Mouse (Mus musculus) liver, embryonic 16.5 days (tissue): Measurements from ENCODE around the gene Nars2. TPM values are rescaled to one million over a fixed set of nuclear protein-coding genes. Genes with fewer than 3 reads are reported as not detected.

Experiments used
- ATAC-seq: fragments of 200-750 bp; cut with Nextera tagmentation; 2 replicates; pipeline ENCODE4 v1.8.0; 2017; ENCODE audit warnings: low read depth, mild to moderate bottlenecking, moderate number of reproducible peaks, moderate library complexity
- H3K27ac ChIP-seq: fragments of 300-500 bp; sonication (generic); 2 replicates; pipeline ENCODE4 v1.5.1; 2014; ENCODE audit warnings: mild to moderate bottlenecking, low read length
- H3K27me3 ChIP-seq: fragments of 300-500 bp; sonication (generic); 2 replicates; pipeline ENCODE4 v1.6.1; 2014; ENCODE audit warnings: low read depth, low read length, mixed read lengths; ENCODE audit not compliant: control insufficient read depth, insufficient read depth
- H3K36me3 ChIP-seq: fragments of 300-500 bp; sonication (generic); 2 replicates; pipeline ENCODE4 v1.6.1; 2014; ENCODE audit warnings: mild to moderate bottlenecking; ENCODE audit not compliant: control insufficient read depth, insufficient read depth
- H3K4me1 ChIP-seq: fragments of 300-500 bp; sonication (generic); 2 replicates; pipeline ENCODE4 v1.6.1; 2014; ENCODE audit warnings: low read depth, low read length, mixed read lengths; ENCODE audit not compliant: control insufficient read depth
- H3K4me2 ChIP-seq: fragments of 300-500 bp; sonication (generic); 2 replicates; pipeline ENCODE4 v1.6.1; 2014; ENCODE audit warnings: low read depth, low read length, mixed read lengths
- H3K4me3 ChIP-seq: fragments of 300-500 bp; sonication (generic); 2 replicates; pipeline ENCODE4 v1.5.1; 2014; ENCODE audit warnings: low read depth, mild to moderate bottlenecking, low read length
- H3K9ac ChIP-seq: fragments of 300-500 bp; sonication (generic); 2 replicates; pipeline ENCODE4 v1.6.1; 2014; ENCODE audit warnings: low read depth, low read length
- H3K9me3 ChIP-seq: fragments of 300-500 bp; sonication (generic); replicated peaks from 2 replicates; pipeline ENCODE4 v1.6.1; 2016; ENCODE audit warnings: low read length; ENCODE audit not compliant: control insufficient read depth
- WGBS: fragments of 180-500 bp; shearing (Covaris S2); extraction: QIAGEN DNeasy Blood & Tissue Kit; methylation state at CpG from one replicate; pipeline ENCODE4 v1.1.7; 2014; ENCODE audit not compliant: insufficient replicate concordance; 5-methylcytosine and 5-hydroxymethylcytosine counted together
- polyA plus RNA-seq: library from polyadenylated mRNA; unstranded; fragments of >200 nt; fragmentation: Nextera tagmentation; extraction: Ambion mirVana; gene quantifications from 2 replicates; pipeline ENCODE4 v1.2.1, GENCODE M21; 2015

Gene Nars2
- polyA plus RNA-seq, 1 experiment from 2014 or later, result 14.4 TPM

DNA sequence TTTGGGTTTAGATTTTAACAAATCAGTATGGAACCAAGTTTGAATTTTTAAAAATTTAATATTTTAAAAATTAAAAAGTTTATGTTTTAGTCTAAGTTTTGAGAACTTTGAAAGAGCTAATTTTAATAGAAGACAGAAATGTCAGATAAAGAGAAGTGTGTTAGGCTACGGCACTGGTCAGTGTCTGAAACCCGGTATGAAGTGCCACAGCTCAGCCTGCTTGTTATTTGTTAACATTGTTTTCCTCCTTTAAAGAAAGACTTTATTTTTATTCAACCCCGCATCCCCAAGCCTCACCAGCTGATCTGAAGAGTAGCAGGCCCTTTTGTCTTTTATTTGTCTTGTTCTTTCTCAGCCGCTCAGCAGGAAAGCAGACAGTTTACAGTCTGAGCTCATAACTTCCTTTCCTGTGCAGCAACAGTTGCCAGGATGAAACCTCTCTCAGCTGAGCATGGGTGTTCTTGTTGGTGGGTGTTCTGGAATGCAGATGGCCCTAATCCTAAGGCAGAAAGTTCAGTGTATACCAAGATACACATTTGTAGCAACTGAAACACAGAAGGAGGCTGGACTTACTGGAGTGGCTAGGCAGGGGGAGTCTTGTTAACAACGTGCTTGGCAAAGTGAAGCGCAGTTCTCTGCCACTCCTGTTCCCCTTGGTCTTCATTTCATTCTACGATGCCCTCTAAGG lies 32.5 kb downstream of the Nars2 start:
- Histone ChIP-seq H3K4me2 (no peak overlapping the region), H3K4me3 (no peak overlapping the region), H3K4me1 (peaks cover 3% of the 10 kb centered on the region; the same call in 1 of the 2 replicates), H3K36me3 (no peaks in the 10 kb centered on the region), H3K9me3 (no peaks in the 10 kb centered on the region), H3K27me3 (no peaks in the 10 kb centered on the region), H3K27ac (no peak overlapping the region), H3K9ac (no peak overlapping the region)
- ATAC-seq, result no peak
- WGBS, result 63% methylated on average over 7 of the region's 7 CpGs

DNA sequence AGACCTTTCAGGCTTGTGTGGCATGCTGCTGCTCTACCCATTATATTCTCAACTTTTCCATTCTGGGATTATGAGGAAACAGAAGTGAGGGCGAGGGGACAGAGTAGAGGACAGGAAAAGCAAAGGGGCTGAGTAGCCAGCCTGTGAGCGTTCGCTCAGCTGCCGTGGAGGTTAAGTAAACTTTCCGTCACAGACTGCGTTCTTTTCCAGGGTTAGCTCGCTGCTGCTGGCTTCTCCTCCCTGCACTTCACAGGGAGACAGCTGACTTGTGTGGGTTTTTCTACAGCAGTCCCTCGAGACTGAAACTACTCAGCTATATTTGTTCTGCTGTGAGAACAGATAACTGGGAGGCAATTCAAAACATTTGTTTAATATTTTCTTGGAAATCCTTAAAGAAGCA lies 34.5 kb downstream of the Nars2 start:
- H3K27me3 ChIP-seq, result no peaks in the 10 kb centered on the region
- no peak overlapping the region for H3K4me2 ChIP-seq
- no peaks in the 10 kb centered on the region for H3K36me3 ChIP-seq
- H3K9me3 ChIP-seq, result no peaks in the 10 kb centered on the region
- no peak overlapping the region for H3K4me3 ChIP-seq
- H3K9ac ChIP-seq, result no peak overlapping the region
- 0 out of 2 replicates have a peak, but pooled peaks have one; percentile 13 for ATAC-seq
- peaks cover 3% of the 10 kb centered on the region; the same call in 1 of the 2 replicates for H3K4me1 ChIP-seq
- H3K27ac ChIP-seq, result no peak overlapping the region
- 38% methylated on average over 8 of the region's 8 CpGs for WGBS

DNA sequence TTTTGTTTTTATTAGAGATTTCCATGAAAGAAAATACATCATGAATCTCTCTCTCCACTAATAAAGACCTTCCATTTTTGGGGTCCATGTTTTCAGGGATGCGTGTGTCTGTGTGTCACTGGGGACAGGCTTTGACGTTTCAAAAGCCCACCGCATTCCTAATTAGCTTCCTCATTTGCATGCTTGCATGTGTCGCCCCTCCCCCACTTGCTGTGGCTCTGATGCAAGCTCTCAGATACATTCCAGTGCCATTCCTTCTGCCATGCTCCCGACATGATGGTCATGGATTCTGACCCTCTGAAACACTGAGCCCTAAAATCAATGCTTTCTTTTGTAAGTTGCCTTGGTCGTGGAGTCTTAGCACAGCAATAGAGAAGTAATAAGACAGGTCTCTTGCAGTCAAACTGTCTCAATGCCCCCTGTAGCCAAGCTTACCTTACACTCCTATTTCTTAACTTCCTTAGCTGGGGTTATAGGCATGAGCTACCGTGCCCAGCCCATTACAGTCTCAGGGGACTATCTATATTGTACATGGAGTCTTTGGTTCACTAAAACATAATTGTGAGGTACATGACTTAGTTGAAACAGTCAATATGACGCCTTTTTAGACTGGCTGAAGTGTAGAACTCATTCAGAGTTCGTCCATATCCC lies 35.6 kb downstream of the Nars2 start:
- Histone ChIP-seq H3K9ac (no peak overlapping the region), H3K36me3 (no peaks in the 10 kb centered on the region)
- WGBS, result 58% methylated on average over 9 of the region's 9 CpGs

DNA sequence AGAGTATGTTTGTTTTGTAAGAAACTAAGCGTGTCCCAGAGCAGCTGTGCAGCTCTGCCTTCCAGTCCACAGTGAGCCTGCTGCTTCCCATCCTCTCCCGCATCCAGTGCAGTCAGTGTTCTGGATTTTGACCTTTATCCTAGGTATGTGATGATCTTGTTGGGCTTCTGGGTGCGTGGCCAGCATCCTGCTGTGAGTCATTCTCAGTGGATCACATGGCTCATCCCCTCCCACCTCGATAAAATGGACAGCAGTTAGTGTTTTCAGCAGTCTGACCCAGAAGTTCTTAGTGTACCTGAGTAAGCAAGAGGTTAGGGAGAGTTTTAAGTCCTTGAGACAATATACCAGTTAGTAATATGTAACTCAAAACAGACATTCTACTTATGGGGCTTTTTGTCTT lies 36.4 kb downstream of the Nars2 start:
- peaks cover 3% of the 10 kb centered on the region; the same call in 1 of the 2 replicates for H3K4me1 ChIP-seq
- no peaks in the 10 kb centered on the region for H3K9me3 ChIP-seq
- 63% methylated on average over 4 of the region's 4 CpGs for WGBS
- H3K9ac ChIP-seq, result no peak overlapping the region
- no peak for ATAC-seq
- H3K27me3 ChIP-seq, result no peaks in the 10 kb centered on the region
- H3K27ac ChIP-seq, result no peak overlapping the region
- no peaks in the 10 kb centered on the region for H3K36me3 ChIP-seq
- no peak overlapping the region for H3K4me3 ChIP-seq
- no peak overlapping the region for H3K4me2 ChIP-seq

More for the DNA sequence above, 35.6 kb downstream of the Nars2 start:
- no peaks in the 10 kb centered on the region for H3K9me3 ChIP-seq
- H3K27me3 ChIP-seq, result no peaks in the 10 kb centered on the region
- no peak overlapping the region for H3K4me3 ChIP-seq
- peaks cover 3% of the 10 kb centered on the region; the same call in 1 of the 2 replicates for H3K4me1 ChIP-seq
- no peak for ATAC-seq
- no peak overlapping the region for H3K27ac ChIP-seq
- H3K4me2 ChIP-seq, result no peak overlapping the region

DNA sequence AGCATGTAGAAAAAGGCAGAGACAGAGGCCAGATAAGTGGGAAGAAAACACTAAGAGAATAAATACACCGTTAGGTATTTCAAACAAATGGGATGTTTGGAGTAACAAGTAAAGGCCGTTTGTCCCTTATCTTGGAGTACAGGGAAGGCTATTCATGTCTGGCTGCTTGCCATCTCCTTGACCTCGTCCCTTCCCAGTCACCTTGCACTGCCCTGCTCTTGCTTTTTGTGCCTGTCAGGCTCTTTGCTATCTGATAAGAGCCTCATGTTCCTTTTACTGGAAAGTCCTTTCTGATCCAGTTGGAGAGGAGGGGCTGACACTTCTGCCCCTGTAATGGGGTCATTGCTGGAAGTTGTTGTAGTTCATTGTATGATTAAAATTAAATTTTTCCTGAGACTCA lies 61.7 kb downstream of the Nars2 start:
- H3K4me2 ChIP-seq, result no peak overlapping the region
- 19% methylated on average over 3 of the region's 3 CpGs for whole genome bisulfite sequencing
- H3K27me3 ChIP-seq, result no peaks in the 10 kb centered on the region
- no peak overlapping the region for H3K9ac ChIP-seq
- H3K9me3 ChIP-seq, result no peaks in the 10 kb centered on the region
- ATAC-seq, result no peak
- no peaks in the 10 kb centered on the region for H3K36me3 ChIP-seq
- no peak overlapping the region for H3K27ac ChIP-seq
- H3K4me3 ChIP-seq, result no peak overlapping the region
- H3K4me1 ChIP-seq, result no peaks in the 10 kb centered on the region; the same call in 1 of the 2 replicates

DNA sequence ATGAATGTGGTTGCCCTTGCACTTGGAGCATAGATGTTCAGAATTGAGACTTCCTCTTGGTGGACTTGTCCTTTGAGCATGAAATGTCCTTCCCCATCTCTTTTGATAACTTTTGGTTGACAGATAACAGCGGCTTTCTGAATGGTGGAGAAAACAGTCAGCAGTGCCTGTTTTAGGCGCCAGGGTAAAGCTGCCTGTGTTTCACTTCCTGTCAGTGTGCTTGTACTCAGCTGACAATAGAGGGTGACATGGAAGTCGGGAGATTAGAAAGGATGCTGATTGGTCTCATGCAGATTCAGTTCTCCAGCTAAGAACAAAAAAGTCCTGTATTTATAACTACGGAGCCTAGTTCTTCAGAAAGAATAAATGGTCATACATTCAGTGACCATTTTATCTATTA lies 66.7 kb downstream of the Nars2 start:
- no peak overlapping the region for H3K9ac ChIP-seq
- WGBS, result 39% methylated on average over 4 of the region's 4 CpGs
- H3K9me3 ChIP-seq, result no peaks in the 10 kb centered on the region
- H3K36me3 ChIP-seq, result no peaks in the 10 kb centered on the region
- ATAC-seq, result no peak
- H3K27ac ChIP-seq, result no peak overlapping the region
- H3K4me1 ChIP-seq, result no peaks in the 10 kb centered on the region; the same call in 1 of the 2 replicates
- H3K4me3 ChIP-seq, result no peak overlapping the region
- no peaks in the 10 kb centered on the region for H3K27me3 ChIP-seq
- H3K4me2 ChIP-seq, result no peak overlapping the region

DNA sequence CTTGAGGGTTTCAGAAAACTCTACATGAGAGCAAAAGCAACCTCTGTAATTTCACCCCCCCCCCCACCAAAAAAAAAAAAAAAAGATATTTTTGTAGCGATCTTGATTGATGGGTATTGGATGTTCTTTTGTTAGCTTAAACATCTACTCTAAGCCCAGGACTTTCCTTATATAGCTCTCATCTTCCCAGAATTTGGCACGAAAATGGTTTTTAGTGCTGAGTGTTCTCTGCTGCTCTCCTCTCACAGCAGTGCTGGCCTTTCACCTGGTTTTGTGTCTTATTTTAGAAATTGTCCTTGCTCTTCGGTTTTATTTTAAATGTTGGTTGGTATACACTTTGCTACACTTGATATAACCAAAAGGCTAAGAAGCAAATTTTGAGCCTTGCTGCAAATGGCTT lies 67.1 kb downstream of the Nars2 start:
- Histone ChIP-seq H3K4me2 (no peak overlapping the region), H3K36me3 (no peaks in the 10 kb centered on the region), H3K9me3 (no peaks in the 10 kb centered on the region), H3K27ac (no peak overlapping the region), H3K4me3 (no peak overlapping the region), H3K27me3 (no peaks in the 10 kb centered on the region), H3K4me1 (no peaks in the 10 kb centered on the region), H3K9ac (no peak overlapping the region)
- ATAC-seq, result no peak
- WGBS, result 69% methylated on average over 3 of the region's 3 CpGs

DNA sequence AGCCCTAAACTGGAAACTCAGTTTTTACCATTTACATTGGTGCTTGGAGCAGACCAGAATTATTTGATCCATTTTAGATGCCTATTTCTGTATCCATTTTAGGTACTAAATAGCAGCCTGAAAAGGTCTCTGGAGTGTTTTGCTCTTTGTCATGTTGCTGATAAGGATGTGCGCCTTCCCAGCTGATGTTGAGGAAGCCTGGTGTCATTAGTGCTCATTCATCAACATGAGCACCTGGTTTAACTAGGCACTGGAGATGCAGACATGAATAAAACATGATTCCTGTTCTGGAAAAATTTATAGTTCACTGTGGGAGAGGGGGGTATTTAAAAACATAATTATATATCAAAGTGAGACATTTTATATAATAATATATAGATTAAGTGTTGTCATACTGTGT lies 68.0 kb downstream of the Nars2 start:
- 38% methylated on average over 1 of the region's 1 CpGs for WGBS
- Histone ChIP-seq H3K4me2 (no peak overlapping the region), H3K27ac (no peak overlapping the region)

DNA sequence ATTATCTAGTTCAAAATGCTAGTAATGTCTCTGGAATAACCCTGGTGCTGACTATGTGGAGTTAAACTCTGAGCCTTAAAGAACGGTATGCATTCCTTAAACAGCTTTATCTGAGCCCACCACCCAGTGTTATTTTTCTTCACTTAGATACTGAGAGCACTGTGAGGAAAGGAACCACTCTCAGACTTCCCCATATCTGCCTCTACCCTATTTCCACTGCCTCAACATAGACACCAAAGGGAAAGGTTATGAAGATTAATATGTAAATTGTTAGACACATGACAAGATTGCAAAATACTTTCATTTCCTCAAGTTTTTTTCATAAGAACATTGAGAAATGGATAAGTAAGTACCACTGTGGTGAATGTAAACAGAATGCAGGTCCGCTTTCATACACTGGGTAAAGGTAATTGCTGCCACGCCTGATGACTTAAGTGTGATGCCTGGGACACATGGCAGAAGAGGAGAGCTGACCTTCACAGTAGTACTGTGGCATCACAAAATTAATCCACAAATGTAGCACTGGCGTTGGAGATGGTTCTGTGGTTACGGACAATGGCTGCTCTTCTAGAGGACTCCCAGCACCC lies 75.6 kb downstream of the Nars2 start:
- 80% methylated on average over 5 of the region's 5 CpGs for WGBS
- no peaks in the 10 kb centered on the region for H3K9me3 ChIP-seq
- H3K4me1 ChIP-seq, result no peaks in the 10 kb centered on the region

More for the DNA sequence above, 68.0 kb downstream of the Nars2 start:
- no peaks in the 10 kb centered on the region for H3K4me1 ChIP-seq
- no peak overlapping the region for H3K9ac ChIP-seq
- no peaks in the 10 kb centered on the region for H3K36me3 ChIP-seq
- no peak overlapping the region for H3K4me3 ChIP-seq
- H3K9me3 ChIP-seq, result no peaks in the 10 kb centered on the region
- no peak for ATAC-seq
- H3K27me3 ChIP-seq, result no peaks in the 10 kb centered on the region

More for the DNA sequence above, 75.6 kb downstream of the Nars2 start:
- Histone ChIP-seq H3K36me3 (no peaks in the 10 kb centered on the region), H3K9ac (no peak overlapping the region), H3K27ac (no peak overlapping the region), H3K4me2 (no peak overlapping the region), H3K4me3 (no peak overlapping the region), H3K27me3 (no peaks in the 10 kb centered on the region)
- no peak for ATAC-seq
